Mouse (Mus musculus): ENCODE measurements around the gene Cntnap5c. TPM values are rescaled to one million over a fixed set of nuclear protein-coding genes. Genes with fewer than 3 reads are reported as not detected.
"Not testable (repeated sequence)": the region's sequence is repeated elsewhere in the genome, so short reads cannot be mapped to it uniquely, and the experiment has no call there.

Gene Cntnap5c
- polyA plus RNA-seq, 1 experiment, result not detected

DNA sequence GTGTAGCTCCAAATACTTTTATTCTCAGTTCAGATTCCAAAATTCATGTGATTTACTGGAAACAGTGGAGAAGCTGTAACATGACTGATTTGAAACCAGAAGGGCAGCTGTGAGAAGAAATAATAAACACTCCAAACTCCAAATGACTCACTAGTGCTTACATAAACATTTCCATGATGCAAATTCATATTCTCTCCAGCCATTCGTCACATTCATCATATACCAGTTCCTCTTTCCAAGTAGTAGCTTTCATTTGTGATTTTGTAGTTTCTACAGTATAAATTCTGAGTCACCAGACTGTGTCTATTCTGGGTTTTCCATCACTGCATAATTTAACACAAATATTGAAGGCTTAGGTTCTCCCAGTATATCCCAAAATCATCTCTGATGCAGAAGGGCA lies 31.8 kb downstream of the Cntnap5c start:
- Histone ChIP-seq H3K27ac (ENCODE audit: insufficient read depth, low read length) (no peak overlapping the region), H3K4me3 (ENCODE audit: insufficient read depth, low read length) (no peak overlapping the region), H3K4me1 (ENCODE audit: control insufficient read depth, insufficient read depth, low read length) (no peaks in the 10 kb centered on the region)
- TF ChIP-seq POLR2A (IDR thresholded peaks at IDR 0.05; ENCODE audit: low read depth, low read length), result no peak
- no peak for TF ChIP-seq CTCF (IDR thresholded peaks at IDR 0.05; ENCODE audit: borderline replicate concordance, insufficient read depth, low read length)

DNA sequence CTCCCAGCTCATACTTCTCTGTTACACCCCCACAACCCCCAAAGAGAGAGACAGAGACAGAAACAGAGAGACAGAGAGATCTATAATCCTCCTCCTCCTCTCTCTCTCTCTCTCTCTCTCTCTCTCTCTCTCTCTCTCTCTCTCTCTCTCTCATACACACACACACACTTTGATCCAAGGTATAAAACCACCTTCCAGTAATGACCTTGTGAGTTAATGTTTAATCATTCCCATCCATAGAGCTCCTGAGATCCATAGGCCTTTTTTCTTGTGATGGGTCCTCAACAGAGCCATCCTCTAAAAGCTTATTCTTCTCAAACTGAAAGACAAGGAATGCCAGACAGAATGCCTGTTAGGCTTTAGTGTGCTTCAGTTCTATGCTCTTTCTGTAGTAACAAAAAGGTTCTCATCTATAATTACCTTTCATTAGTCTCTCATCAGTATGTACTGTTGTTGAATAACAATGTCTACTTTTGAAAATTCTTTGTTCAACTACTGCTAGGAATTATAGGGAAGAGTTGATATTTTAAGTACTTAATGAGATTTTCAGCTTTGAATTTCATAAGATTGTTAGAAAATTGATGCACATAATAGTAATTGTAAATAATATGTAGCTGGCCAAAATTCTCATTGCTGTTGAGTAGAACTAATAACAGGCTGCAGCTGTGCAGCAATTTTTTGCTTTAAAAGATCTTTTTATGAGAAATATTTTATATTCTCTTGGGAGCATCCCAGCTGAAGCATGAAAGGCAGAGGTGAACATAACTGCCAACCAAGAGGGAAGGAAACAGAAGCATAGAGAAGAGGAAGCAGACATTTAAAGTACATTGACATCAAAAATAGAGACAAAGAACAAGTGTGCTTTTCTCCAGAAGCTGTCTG lies 68.0 kb downstream of the Cntnap5c start:
- H3K27ac ChIP-seq (ENCODE audit: insufficient read depth, low read length), result no peak overlapping the region
- no peak overlapping the region for H3K4me3 ChIP-seq (ENCODE audit: insufficient read depth, low read length)
- no peak for TF ChIP-seq CTCF (IDR thresholded peaks at IDR 0.05; ENCODE audit: borderline replicate concordance, insufficient read depth, low read length)
- no peak for TF ChIP-seq POLR2A (IDR thresholded peaks at IDR 0.05; ENCODE audit: low read depth, low read length)
- no peaks in the 10 kb centered on the region for H3K4me1 ChIP-seq (ENCODE audit: control insufficient read depth, insufficient read depth, low read length)

GRCm38 (mm10) chr17:57855811-57856210 lies 86.4 kb downstream of the Cntnap5c start:
- H3K27ac ChIP-seq (ENCODE audit: insufficient read depth, low read length); H3K4me1 ChIP-seq (ENCODE audit: control insufficient read depth, insufficient read depth, low read length); H3K4me3 ChIP-seq (ENCODE audit: insufficient read depth, low read length): not testable (repeated sequence)

- Histone ChIP-seq H3K4me3 (ENCODE audit: insufficient read depth, low read length) (no peak overlapping the region), H3K27ac (ENCODE audit: insufficient read depth, low read length) (no peak overlapping the region), H3K4me1 (ENCODE audit: control insufficient read depth, insufficient read depth, low read length) (no peaks in the 10 kb centered on the region)
- no peak for TF ChIP-seq CTCF (IDR thresholded peaks at IDR 0.05; ENCODE audit: borderline replicate concordance, insufficient read depth, low read length)
- no peak for TF ChIP-seq POLR2A (IDR thresholded peaks at IDR 0.05; ENCODE audit: low read depth, low read length)
These were observed 96.6 kb downstream of the Cntnap5c start for GRCm38 (mm10) chr17:57865996-57866395.

- no peaks in the 10 kb centered on the region for H3K4me1 ChIP-seq (ENCODE audit: control insufficient read depth, insufficient read depth, low read length)
- H3K4me3 ChIP-seq (ENCODE audit: insufficient read depth, low read length), result no peak overlapping the region
- TF ChIP-seq POLR2A (IDR thresholded peaks at IDR 0.05; ENCODE audit: low read depth, low read length) (no peak), CTCF (IDR thresholded peaks at IDR 0.05; ENCODE audit: borderline replicate concordance, insufficient read depth, low read length) (no peak)
- no peak overlapping the region for H3K27ac ChIP-seq (ENCODE audit: insufficient read depth, low read length)
These were observed 118.5 kb downstream of the Cntnap5c start for GRCm38 (mm10) chr17:57887742-57888389.

- TF ChIP-seq CTCF (IDR thresholded peaks at IDR 0.05; ENCODE audit: borderline replicate concordance, insufficient read depth, low read length) (no peak), POLR2A (IDR thresholded peaks at IDR 0.05; ENCODE audit: low read depth, low read length) (no peak)
- no peaks in the 10 kb centered on the region for H3K4me1 ChIP-seq (ENCODE audit: control insufficient read depth, insufficient read depth, low read length)
- H3K27ac ChIP-seq (ENCODE audit: insufficient read depth, low read length), result no peak overlapping the region
- no peak overlapping the region for H3K4me3 ChIP-seq (ENCODE audit: insufficient read depth, low read length)
These were observed 142.5 kb downstream of the Cntnap5c start for GRCm38 (mm10) chr17:57911770-57912293.

DNA sequence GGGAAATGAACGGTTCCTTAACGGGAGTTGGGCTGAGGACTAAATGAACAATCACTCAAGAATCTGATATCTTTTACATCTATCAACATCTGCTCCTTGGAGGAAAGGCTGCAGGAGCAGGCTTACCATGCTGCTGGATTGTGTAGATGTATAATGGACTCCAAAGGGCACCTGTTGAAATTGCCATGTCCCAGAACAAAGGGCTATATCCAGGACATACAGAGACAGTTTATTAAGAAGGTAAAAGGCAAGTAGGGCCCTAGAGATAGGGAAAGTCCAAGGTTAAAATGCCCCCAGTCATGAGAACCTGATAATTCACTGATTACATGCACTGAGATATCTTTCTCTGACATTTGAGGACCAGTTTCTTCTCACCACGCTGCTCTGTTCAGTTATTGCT lies 214.9 kb downstream of the Cntnap5c start:
- no peak overlapping the region for H3K27ac ChIP-seq (ENCODE audit: insufficient read depth, low read length)
- H3K4me3 ChIP-seq (ENCODE audit: insufficient read depth, low read length), result no peak overlapping the region

DNA sequence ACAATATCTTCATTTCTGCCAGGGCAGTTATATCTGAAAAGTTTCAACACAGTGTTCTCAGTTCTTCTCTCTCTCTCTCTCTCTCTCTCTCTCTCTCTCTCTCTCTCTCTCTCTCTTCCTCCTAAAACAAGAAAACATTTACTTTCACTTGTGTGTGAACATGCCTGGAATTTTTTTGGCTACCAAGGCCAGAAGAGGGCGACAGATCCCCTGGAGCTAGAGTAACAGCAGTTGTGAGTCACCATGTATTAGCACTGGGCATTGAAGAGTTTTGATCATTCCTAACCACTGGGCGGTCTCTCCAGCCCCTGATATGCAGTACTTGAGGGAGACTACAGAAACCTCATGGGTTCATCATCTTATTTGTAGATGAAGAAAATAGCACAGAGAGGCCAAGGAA lies 219.1 kb downstream of the Cntnap5c start:
- TF ChIP-seq POLR2A (IDR thresholded peaks at IDR 0.05; ENCODE audit: low read depth, low read length) (no peak), CTCF (IDR thresholded peaks at IDR 0.05; ENCODE audit: borderline replicate concordance, insufficient read depth, low read length) (no peak)
- H3K4me3 ChIP-seq (ENCODE audit: insufficient read depth, low read length), result no peak overlapping the region
- H3K27ac ChIP-seq (ENCODE audit: insufficient read depth, low read length), result no peak overlapping the region
- H3K4me1 ChIP-seq (ENCODE audit: control insufficient read depth, insufficient read depth, low read length), result no peaks in the 10 kb centered on the region

More for the DNA sequence above, 214.9 kb downstream of the Cntnap5c start:
- TF ChIP-seq POLR2A (IDR thresholded peaks at IDR 0.05; ENCODE audit: low read depth, low read length), result no peak
- no peak for TF ChIP-seq CTCF (IDR thresholded peaks at IDR 0.05; ENCODE audit: borderline replicate concordance, insufficient read depth, low read length)
- H3K4me1 ChIP-seq (ENCODE audit: control insufficient read depth, insufficient read depth, low read length), result no peaks in the 10 kb centered on the region

DNA sequence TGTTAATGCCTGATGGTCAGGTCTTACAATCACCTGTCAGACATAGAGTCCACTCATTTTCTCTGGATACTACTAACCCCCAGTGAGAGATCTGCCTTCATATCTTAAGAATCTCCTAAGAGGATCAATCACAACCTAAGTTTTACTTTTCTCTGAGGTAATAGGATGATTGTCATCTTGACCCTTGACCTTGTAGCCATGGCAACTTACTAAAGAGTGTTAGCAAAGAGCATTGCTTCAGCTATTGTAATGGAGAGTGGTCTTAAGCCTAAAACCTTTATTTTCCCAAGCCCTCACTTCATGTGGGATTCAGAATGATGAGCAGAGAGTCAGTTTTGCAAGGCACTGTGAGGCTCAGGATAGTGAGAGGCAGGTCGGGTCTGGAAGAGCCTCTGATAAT lies 227.1 kb downstream of the Cntnap5c start:
- TF ChIP-seq CTCF (IDR thresholded peaks at IDR 0.05; ENCODE audit: borderline replicate concordance, insufficient read depth, low read length) (no peak), POLR2A (IDR thresholded peaks at IDR 0.05; ENCODE audit: low read depth, low read length) (no peak)
- Histone ChIP-seq H3K4me3 (ENCODE audit: insufficient read depth, low read length) (no peak overlapping the region), H3K27ac (ENCODE audit: insufficient read depth, low read length) (no peak overlapping the region), H3K4me1 (ENCODE audit: control insufficient read depth, insufficient read depth, low read length) (no peaks in the 10 kb centered on the region)

- Histone ChIP-seq H3K27ac (ENCODE audit: insufficient read depth, low read length) (no peak overlapping the region), H3K4me3 (ENCODE audit: insufficient read depth, low read length) (no peak overlapping the region), H3K4me1 (ENCODE audit: control insufficient read depth, insufficient read depth, low read length) (no peaks in the 10 kb centered on the region)
- no peak for TF ChIP-seq CTCF (IDR thresholded peaks at IDR 0.05; ENCODE audit: borderline replicate concordance, insufficient read depth, low read length)
These were observed 229.7 kb downstream of the Cntnap5c start for GRCm38 (mm10) chr17:57999080-57999479.

Measured in embryonic fibroblast, embryonic 13.5 days (primary cell).